Mouse (Mus musculus): Measurements from ENCODE around the gene 4930432M17Rik. TPM values are rescaled to one million over a fixed set of nuclear protein-coding genes. Genes with fewer than 3 reads are reported as not detected.

The 4930432M17Rik gene
- polyA plus RNA-seq, 1 experiment from 2014 or later: not detected

DNA sequence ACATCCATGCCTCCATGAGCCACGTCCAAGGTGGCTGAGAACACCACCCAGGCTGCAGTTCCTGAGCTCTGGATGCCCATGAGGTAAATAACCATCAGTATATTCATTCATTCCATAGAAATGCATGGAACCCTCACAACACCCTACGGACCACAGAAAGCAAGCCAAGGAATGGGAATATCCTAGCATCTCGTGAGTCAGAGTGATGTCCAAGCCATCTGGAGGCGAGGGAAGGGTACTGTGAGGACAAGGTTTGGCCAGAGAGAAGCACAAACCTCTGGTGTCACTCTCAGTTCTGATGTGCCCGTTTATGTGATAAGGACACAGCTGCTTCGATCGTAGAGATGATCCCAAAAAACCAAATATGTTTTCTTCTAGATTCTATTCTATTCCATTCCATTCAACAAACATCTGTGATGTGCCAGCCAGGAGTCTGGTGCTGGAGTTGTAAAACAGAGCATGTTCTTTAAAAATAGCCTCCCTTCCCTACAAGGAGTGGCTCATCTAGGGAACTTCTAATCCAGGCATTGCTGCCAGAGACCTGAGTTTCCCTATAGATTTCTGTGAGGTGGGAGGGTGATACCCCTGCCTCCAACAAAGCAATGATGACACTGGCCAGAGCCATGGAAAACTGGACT, 40.5 kb downstream of the 4930432M17Rik start:
- H3K4me2 ChIP-seq (ENCODE audit: low read length): no peak overlapping the region
- ATAC-seq (replicated peaks; ENCODE audit: low FRiP score, low read depth) (no peak), DNase-seq (ENCODE audit: low spot score) (no peak)
- H3K4me1 ChIP-seq (replicated peaks; ENCODE audit: insufficient read depth, low read length): peaks cover 11% of the 10 kb centered on the region; the same call in 1 of the 2 replicates
- H3K27me3 ChIP-seq (ENCODE audit: insufficient read depth, low read length): no peaks in the 10 kb centered on the region
- WGBS: 90% methylated on average over 7 of the region's 7 CpGs
- H3K36me3 ChIP-seq (ENCODE audit: insufficient read depth, low read length): no peaks in the 10 kb centered on the region
- H3K4me3 ChIP-seq (replicated peaks; ENCODE audit: low read depth, low read length): no peak overlapping the region
- no peak overlapping the region for H3K27ac ChIP-seq
- TF ChIP-seq CTCF (IDR thresholded peaks at IDR 0.05; ENCODE audit: low read depth): no peak
- H3K9me3 ChIP-seq (replicated peaks; ENCODE audit: low read length): no peaks in the 10 kb centered on the region
- H3K9ac ChIP-seq (ENCODE audit: low read depth, low read length): no peak overlapping the region

- Histone ChIP-seq H3K4me2 (ENCODE audit: low read length) (no peak overlapping the region), H3K4me1 (replicated peaks; ENCODE audit: insufficient read depth, low read length) (peaks cover 11% of the 10 kb centered on the region; the same call in 1 of the 2 replicates), H3K36me3 (ENCODE audit: insufficient read depth, low read length) (no peaks in the 10 kb centered on the region), H3K4me3 (replicated peaks; ENCODE audit: low read depth, low read length) (no peak overlapping the region), H3K9me3 (replicated peaks; ENCODE audit: low read length) (no peaks in the 10 kb centered on the region), H3K9ac (ENCODE audit: low read depth, low read length) (no peak overlapping the region), H3K27me3 (ENCODE audit: insufficient read depth, low read length) (no peaks in the 10 kb centered on the region), H3K27ac (no peak overlapping the region)
- ATAC-seq (replicated peaks; ENCODE audit: low FRiP score, low read depth) (no peak), DNase-seq (ENCODE audit: low spot score) (no peak)
- TF ChIP-seq CTCF (IDR thresholded peaks at IDR 0.05; ENCODE audit: low read depth): no peak
- 36% methylated on average over 4 of the region's 4 CpGs for WGBS
Measured at GRCm38 (mm10) chr3:121712222-121712621, 41.7 kb downstream of the 4930432M17Rik start.

DNA sequence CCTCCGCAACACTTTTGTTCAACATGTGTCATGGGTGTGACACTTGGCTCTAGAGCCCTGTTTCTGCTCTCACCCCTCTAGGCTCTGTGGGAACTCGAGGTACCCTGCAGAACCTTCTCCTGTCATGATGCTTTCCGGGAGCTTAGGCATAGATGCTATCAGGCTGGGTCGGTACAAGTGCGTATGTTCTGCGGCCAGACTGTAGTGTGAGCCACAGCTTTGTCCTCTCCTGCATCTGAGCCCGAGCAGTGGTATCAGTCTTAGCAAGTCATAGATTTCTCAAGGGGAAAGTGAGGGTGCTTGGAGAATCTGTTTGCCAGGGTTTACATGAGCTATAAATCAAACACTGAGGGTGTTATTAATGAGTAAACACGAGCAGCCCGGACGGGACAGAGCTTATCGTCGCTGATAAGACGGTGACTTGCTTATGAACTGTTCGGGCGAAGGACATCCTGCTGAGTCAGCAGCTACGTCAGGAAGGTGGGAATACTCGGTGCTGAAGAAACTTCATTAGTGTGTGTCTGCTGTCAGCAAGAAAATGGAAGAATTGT, 42.7 kb downstream of the 4930432M17Rik start:
- Histone ChIP-seq H3K4me1 (replicated peaks; ENCODE audit: insufficient read depth, low read length) (peaks cover 11% of the 10 kb centered on the region; the same call in 1 of the 2 replicates), H3K4me2 (ENCODE audit: low read length) (peak overlapping the region; percentile 14; the same call in 1 of the 2 replicates), H3K36me3 (ENCODE audit: insufficient read depth, low read length) (no peaks in the 10 kb centered on the region), H3K27ac (no peak overlapping the region), H3K27me3 (ENCODE audit: insufficient read depth, low read length) (no peaks in the 10 kb centered on the region), H3K9me3 (replicated peaks; ENCODE audit: low read length) (no peaks in the 10 kb centered on the region), H3K9ac (ENCODE audit: low read depth, low read length) (no peak overlapping the region), H3K4me3 (replicated peaks; ENCODE audit: low read depth, low read length) (no peak overlapping the region)
- WGBS: 28% methylated on average over 17 of the region's 17 CpGs
- peak; percentile 24 for DNase-seq (ENCODE audit: low spot score)
- ATAC-seq (replicated peaks; ENCODE audit: low FRiP score, low read depth): no peak
- TF ChIP-seq CTCF (IDR thresholded peaks at IDR 0.05; ENCODE audit: low read depth): no peak

DNA sequence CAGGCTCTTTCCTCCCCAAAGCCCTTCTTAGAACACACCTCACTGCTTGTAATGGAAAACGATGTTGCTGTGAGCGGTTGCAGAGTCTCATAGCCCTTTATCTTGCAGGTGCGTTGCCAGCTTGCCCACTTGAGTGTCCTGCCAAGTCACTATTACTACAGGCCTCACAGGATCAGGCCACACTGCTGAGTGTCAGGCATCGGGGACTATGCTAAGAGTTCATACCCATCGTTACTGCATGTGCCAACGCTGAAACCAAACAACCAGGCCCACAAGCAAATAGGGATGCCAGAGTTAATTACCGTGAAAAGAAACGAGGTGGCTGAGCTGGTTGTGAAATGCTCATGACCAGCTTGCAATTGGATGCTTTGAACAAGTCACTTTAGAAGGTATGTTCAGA, 43.3 kb downstream of the 4930432M17Rik start:
- H3K36me3 ChIP-seq (ENCODE audit: insufficient read depth, low read length): no peaks in the 10 kb centered on the region
- WGBS: 43% methylated on average over 8 of the region's 8 CpGs
- DNase-seq (ENCODE audit: low spot score): peak; percentile 45
- no peak overlapping the region for H3K27ac ChIP-seq
- no peak overlapping the region for H3K9ac ChIP-seq (ENCODE audit: low read depth, low read length)
- peak; percentile 47; the same call in 1 of the 2 replicates for ATAC-seq (replicated peaks; ENCODE audit: low FRiP score, low read depth)
- no peak overlapping the region for H3K4me3 ChIP-seq (replicated peaks; ENCODE audit: low read depth, low read length)
- no peak for TF ChIP-seq CTCF (IDR thresholded peaks at IDR 0.05; ENCODE audit: low read depth)
- H3K9me3 ChIP-seq (replicated peaks; ENCODE audit: low read length): no peaks in the 10 kb centered on the region
- H3K27me3 ChIP-seq (ENCODE audit: insufficient read depth, low read length): no peaks in the 10 kb centered on the region
- peaks cover 11% of the 10 kb centered on the region; the same call in 1 of the 2 replicates for H3K4me1 ChIP-seq (replicated peaks; ENCODE audit: insufficient read depth, low read length)
- H3K4me2 ChIP-seq (ENCODE audit: low read length): no peak overlapping the region

DNA sequence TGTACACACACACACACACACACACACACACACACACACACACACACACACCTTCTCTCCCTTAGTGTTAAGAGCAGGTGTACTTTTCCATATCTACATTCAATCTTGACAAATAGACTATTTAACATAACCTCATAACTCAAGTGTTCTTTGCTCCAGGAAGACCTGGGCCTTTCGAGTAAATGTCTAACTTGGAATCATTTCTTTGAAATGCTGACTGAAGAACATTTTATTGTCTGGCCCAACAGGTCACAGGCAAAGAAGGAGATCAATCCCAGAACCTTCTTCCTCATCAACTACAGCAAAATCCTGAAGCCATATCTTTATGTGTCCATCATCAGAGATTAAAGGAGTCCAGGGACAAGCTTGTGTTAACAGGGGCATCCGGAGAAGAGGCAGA, 43.9 kb downstream of the 4930432M17Rik start:
- Histone ChIP-seq H3K9me3 (replicated peaks; ENCODE audit: low read length) (no peaks in the 10 kb centered on the region), H3K36me3 (ENCODE audit: insufficient read depth, low read length) (no peaks in the 10 kb centered on the region), H3K27ac (no peak overlapping the region), H3K9ac (ENCODE audit: low read depth, low read length) (no peak overlapping the region), H3K27me3 (ENCODE audit: insufficient read depth, low read length) (no peaks in the 10 kb centered on the region), H3K4me2 (ENCODE audit: low read length) (no peak overlapping the region), H3K4me3 (replicated peaks; ENCODE audit: low read depth, low read length) (no peak overlapping the region), H3K4me1 (replicated peaks; ENCODE audit: insufficient read depth, low read length) (peaks cover 11% of the 10 kb centered on the region; the same call in 1 of the 2 replicates)
- DNase-seq (ENCODE audit: low spot score) (no peak), ATAC-seq (replicated peaks; ENCODE audit: low FRiP score, low read depth) (no peak)
- WGBS: 64% methylated on average over 2 of the region's 2 CpGs
- TF ChIP-seq CTCF (IDR thresholded peaks at IDR 0.05; ENCODE audit: low read depth): no peak

DNA sequence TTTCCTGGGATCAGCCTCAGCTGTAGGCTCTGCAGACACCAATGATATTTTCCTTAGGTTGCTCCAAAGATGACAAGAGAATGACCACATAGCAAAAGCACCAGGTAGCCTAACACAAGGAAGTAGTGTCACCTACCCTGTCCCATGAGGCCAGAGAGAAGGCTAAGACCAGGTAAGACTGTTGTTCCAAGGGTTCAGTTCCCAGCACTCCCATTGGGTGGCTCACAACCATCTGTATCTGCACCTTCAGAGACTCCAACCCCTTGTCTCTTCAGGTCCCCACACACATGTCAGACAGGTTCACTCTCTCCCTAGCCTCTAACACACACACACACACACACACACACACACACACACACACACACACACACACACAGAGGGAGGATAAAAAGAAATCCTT, 44.8 kb downstream of the 4930432M17Rik start:
- TF ChIP-seq CTCF (IDR thresholded peaks at IDR 0.05; ENCODE audit: low read depth): no peak
- ATAC-seq (replicated peaks; ENCODE audit: low FRiP score, low read depth) (no peak), DNase-seq (ENCODE audit: low spot score) (no peak)
- Histone ChIP-seq H3K9ac (ENCODE audit: low read depth, low read length) (no peak overlapping the region), H3K4me2 (ENCODE audit: low read length) (no peak overlapping the region), H3K4me1 (replicated peaks; ENCODE audit: insufficient read depth, low read length) (peaks cover 11% of the 10 kb centered on the region; the same call in 1 of the 2 replicates), H3K4me3 (replicated peaks; ENCODE audit: low read depth, low read length) (no peak overlapping the region), H3K27me3 (ENCODE audit: insufficient read depth, low read length) (no peaks in the 10 kb centered on the region), H3K27ac (no peak overlapping the region), H3K9me3 (replicated peaks; ENCODE audit: low read length) (no peaks in the 10 kb centered on the region), H3K36me3 (ENCODE audit: insufficient read depth, low read length) (no peaks in the 10 kb centered on the region)
